Mouse (Mus musculus): ENCODE results near the gene Aarsd1.

DNA sequence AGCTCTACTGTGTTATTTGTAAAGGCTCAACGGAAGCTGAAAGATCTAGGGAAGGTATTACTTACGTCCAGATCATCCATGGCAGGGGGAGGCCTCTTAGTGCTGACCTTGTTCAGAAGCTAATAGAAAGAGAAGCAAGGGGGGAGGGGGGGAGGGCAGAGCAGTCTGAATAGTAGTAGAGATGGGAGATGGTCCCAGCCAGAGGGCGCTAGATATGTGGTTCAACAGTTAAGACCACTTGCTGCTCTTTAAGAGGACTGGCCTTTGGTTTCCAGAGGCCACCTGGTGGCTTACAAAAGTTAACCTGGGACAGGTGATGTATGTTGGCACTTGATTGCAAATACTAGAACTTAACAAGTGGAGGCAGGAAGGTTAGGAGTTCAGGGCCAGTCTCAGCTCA, 2.2 kb upstream of the Aarsd1 start:
- 0 out of 2 replicates have a peak, but pooled peaks have one; percentile 4 for TF ChIP-seq CTCF (IDR thresholded peaks at IDR 0.05; ENCODE audit: insufficient read depth, low read length)
- no peak for TF ChIP-seq POLR2A (IDR thresholded peaks at IDR 0.05; ENCODE audit: borderline replicate concordance, extremely low read depth, low read depth, low read length)
